Mouse (Mus musculus) intestine, postnatal 0 days (tissue): ENCODE measurements at regions not wholly inside any gene's neighbourhood (a gene's known extent, or its start where the extent isn't known, plus 50 kb on each side); places are given as distances from the start of the nearest gene placed in this dataset.

ENCODE experiments used
- ATAC-seq: fragments of 200-750 bp; cut with Nextera tagmentation; 2 replicates; pipeline ENCODE4 v1.8.0; 2017; ENCODE audit warnings: mild to moderate bottlenecking, moderate TSS enrichment, moderate library complexity
- H3K27ac ChIP-seq: fragments of 300-500 bp; sonication (generic); 2 replicates; pipeline ENCODE4 v1.5.1; 2014; ENCODE audit warnings: mild to moderate bottlenecking, low read depth, low read length, moderate library complexity
- H3K27me3 ChIP-seq: fragments of 300-500 bp; sonication (generic); replicated peaks from 2 replicates; pipeline ENCODE4 v1.6.1; 2014; ENCODE audit warnings: low read length, mixed read lengths; ENCODE audit not compliant: control insufficient read depth, insufficient read depth
- H3K36me3 ChIP-seq: fragments of 300-500 bp; sonication (generic); 2 replicates; pipeline ENCODE4 v1.6.1; 2014; ENCODE audit warnings: mild to moderate bottlenecking, moderate library complexity; ENCODE audit not compliant: control insufficient read depth, insufficient read depth
- H3K4me1 ChIP-seq: fragments of 300-500 bp; sonication (generic); replicated peaks from 2 replicates; pipeline ENCODE4 v1.6.1; 2014; ENCODE audit warnings: antibody characterized with exemption, low read length, mixed read lengths; ENCODE audit not compliant: control insufficient read depth, insufficient read depth
- H3K4me2 ChIP-seq: fragments of 300-500 bp; sonication (generic); replicated peaks from 2 replicates; pipeline ENCODE4 v1.6.1; 2014; ENCODE audit warnings: low read depth, mild to moderate bottlenecking, moderate library complexity
- H3K4me3 ChIP-seq: fragments of 300-500 bp; sonication (generic); 2 replicates; pipeline ENCODE4 v1.5.1; 2014; ENCODE audit warnings: low read depth, low read length
- H3K9ac ChIP-seq: fragments of 300-500 bp; sonication (generic); 2 replicates; pipeline ENCODE4 v1.6.1; 2014; ENCODE audit warnings: mild to moderate bottlenecking, low read depth, low read length
- H3K9me3 ChIP-seq: fragments of 300-500 bp; sonication (generic); 2 replicates; pipeline ENCODE4 v1.6.1; 2016; ENCODE audit warnings: mixed run types; ENCODE audit not compliant: control insufficient read depth
- CTCF ChIP-seq: sonication (generic); IDR thresholded peaks from 2 replicates; pipeline ENCODE4 v1.5.1; 2016; ENCODE audit warnings: low read depth, mild to moderate bottlenecking, control low read depth, antibody characterized with exemption, moderate library complexity
- WGBS: fragments of 180-500 bp; shearing (Covaris S2); extraction: QIAGEN DNeasy Blood & Tissue Kit; methylation state at CpG from one replicate; pipeline ENCODE4 v1.1.7; 2014; 5-methylcytosine and 5-hydroxymethylcytosine counted together

- no peaks in the 10 kb centered on the region for H3K27me3 ChIP-seq
- H3K4me3 ChIP-seq: no peak overlapping the region
- H3K9me3 ChIP-seq: no peaks in the 10 kb centered on the region
- no peaks in the 10 kb centered on the region for H3K36me3 ChIP-seq
- WGBS: 55% methylated on average over 10 of the region's 10 CpGs
- H3K4me2 ChIP-seq: no peak overlapping the region
- no peaks in the 10 kb centered on the region for H3K4me1 ChIP-seq
- no peak overlapping the region for H3K9ac ChIP-seq
- no peak for TF ChIP-seq CTCF
- no peak for ATAC-seq
- no peak overlapping the region for H3K27ac ChIP-seq
Observed at GRCm38 (mm10) chr19:27599639-27600308, 170.1 kb upstream of the Pum3 start.

DNA sequence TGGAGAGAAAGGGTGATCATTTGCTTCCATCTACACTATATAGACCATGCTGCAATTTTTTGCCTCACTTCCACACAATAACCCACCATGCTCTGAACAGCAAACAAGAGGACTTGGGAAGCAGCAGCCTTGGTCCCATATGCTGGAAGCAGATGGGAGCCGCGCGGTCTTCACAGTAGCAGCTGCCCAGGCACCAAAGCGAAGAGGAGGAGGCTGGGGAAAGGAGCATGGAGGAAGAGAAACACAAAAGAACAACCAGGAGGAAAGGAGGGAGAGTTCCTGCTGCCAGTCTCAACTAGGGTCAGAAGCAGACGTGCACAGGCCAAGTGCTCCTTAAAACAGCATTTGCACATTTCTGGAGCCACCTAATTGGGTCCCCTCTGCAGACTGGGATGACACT is 168.7 kb upstream of the Pum3 start:
- H3K9ac ChIP-seq: no peak overlapping the region
- no peak overlapping the region for H3K27ac ChIP-seq
- no peaks in the 10 kb centered on the region for H3K36me3 ChIP-seq
- H3K4me1 ChIP-seq: no peaks in the 10 kb centered on the region
- ATAC-seq: no peak
- no peak for TF ChIP-seq CTCF
- no peaks in the 10 kb centered on the region for H3K27me3 ChIP-seq
- no peak overlapping the region for H3K4me3 ChIP-seq
- H3K4me2 ChIP-seq: no peak overlapping the region
- no peaks in the 10 kb centered on the region for H3K9me3 ChIP-seq
- 96% methylated on average over 5 of the region's 5 CpGs for WGBS

- no peaks in the 10 kb centered on the region for H3K36me3 ChIP-seq
- H3K27ac ChIP-seq: no peak overlapping the region
- no peak overlapping the region for H3K9ac ChIP-seq
- no peak for TF ChIP-seq CTCF
- WGBS: 77% methylated on average over 6 of the region's 6 CpGs
- H3K4me3 ChIP-seq: no peak overlapping the region
- no peak overlapping the region for H3K4me2 ChIP-seq
- H3K4me1 ChIP-seq: no peaks in the 10 kb centered on the region
- no peaks in the 10 kb centered on the region for H3K27me3 ChIP-seq
- ATAC-seq: no peak
- H3K9me3 ChIP-seq: no peaks in the 10 kb centered on the region
Observed at GRCm38 (mm10) chr19:27585566-27585965, 155.9 kb upstream of the Pum3 start.

- 37% methylated on average over 8 of the region's 8 CpGs for WGBS
- ATAC-seq: no peak
- Histone ChIP-seq H3K36me3 (no peaks in the 10 kb centered on the region), H3K27ac (no peak overlapping the region), H3K4me3 (no peak overlapping the region), H3K4me2 (no peak overlapping the region), H3K27me3 (no peaks in the 10 kb centered on the region), H3K9ac (no peak overlapping the region), H3K9me3 (no peaks in the 10 kb centered on the region), H3K4me1 (no peaks in the 10 kb centered on the region)
- TF ChIP-seq CTCF: no peak
Observed at GRCm38 (mm10) chr19:27582111-27582500, 152.5 kb upstream of the Pum3 start.

DNA sequence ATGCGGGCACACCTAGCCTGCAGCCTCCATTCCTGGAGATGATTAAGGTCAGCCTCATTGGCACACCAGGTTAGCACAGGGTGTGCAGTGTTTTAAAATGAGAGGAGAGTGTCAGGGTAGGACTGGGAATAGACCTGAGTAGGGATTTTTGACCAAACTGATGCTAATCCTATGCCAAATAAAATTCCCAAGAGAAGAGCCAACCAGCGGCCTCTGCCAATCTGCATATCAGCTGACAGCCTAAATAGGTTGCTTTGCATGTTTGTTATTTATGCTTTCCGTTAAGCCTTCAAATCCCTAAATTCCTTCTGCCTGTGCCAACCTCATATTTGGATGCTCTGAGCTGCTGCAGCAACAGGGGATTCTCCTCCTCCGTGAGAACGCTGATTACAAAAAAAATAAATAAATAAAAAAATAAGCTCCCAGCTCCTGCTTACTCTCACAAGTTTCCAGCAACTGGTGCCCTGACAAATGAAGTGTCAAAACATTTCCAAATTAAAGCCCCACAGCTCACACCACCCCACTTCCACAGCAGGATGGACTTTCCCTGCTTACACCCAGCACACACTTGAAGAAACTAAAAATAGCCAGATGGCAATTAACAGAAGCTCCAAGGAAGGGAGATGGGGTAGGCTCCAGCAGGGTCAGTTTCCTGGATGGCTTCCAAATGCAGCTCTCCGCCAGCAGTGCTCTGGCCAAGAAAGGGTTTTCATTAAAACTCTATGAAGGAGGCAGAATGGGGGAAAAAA is 151.9 kb upstream of the Pum3 start:
- Histone ChIP-seq H3K36me3 (no peaks in the 10 kb centered on the region), H3K9me3 (no peaks in the 10 kb centered on the region), H3K4me2 (no peak overlapping the region), H3K27ac (no peak overlapping the region), H3K4me3 (no peak overlapping the region), H3K27me3 (no peaks in the 10 kb centered on the region), H3K9ac (no peak overlapping the region), H3K4me1 (no peaks in the 10 kb centered on the region)
- no peak for ATAC-seq
- no peak for TF ChIP-seq CTCF
- 50% methylated on average over 6 of the region's 6 CpGs for WGBS

GRCm38 (mm10) chr19:27576478-27576877 is 146.9 kb upstream of the Pum3 start:
- Histone ChIP-seq H3K4me2 (no peak overlapping the region), H3K36me3 (no peaks in the 10 kb centered on the region), H3K27ac (no peak overlapping the region), H3K9me3 (no peaks in the 10 kb centered on the region), H3K4me3 (no peak overlapping the region), H3K27me3 (no peaks in the 10 kb centered on the region), H3K4me1 (no peaks in the 10 kb centered on the region), H3K9ac (no peak overlapping the region)
- TF ChIP-seq CTCF: no peak
- ATAC-seq: no peak
